Mouse (Mus musculus): ENCODE results near the gene Pcsk6.

GRCm38 (mm10) chr7:66008892-66009273, 147.3 kb downstream of the Pcsk6 start:
- TF ChIP-seq POLR2A (IDR thresholded peaks at IDR 0.05; ENCODE audit: borderline replicate concordance, low read depth, low read length) (no peak), CTCF (IDR thresholded peaks at IDR 0.05; ENCODE audit: low read depth, low read length) (no peak)

Measured in bone marrow macrophage, adult 2 months (primary cell).